9 mouse cellular contexts compared by ENCODE assay signal in the genomic region with DNA sequence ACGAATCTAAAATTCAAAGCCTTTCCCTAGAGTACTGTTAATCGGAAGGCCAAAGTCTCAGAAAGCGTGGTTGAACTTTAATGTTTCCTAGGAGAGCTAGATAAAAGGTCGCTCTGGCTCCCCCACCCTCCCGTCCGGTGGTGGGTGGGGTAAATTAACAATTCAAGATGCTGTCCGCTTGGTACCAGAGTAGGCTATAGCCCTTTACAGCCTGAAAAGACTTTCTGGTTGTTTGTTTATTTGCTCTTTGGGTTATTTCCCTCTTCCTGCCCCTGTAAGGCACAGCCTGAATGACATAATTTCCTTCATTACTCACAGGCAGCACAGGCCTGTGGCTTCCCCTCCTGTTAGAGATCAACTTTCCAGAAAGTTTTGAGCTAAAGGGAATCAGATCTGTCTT. TPM values are rescaled to one million over a fixed set of nuclear protein-coding genes. Genes with fewer than 3 reads are reported as not detected.
DNase-seq lines count a peak whose midpoint lies in the region; TF ChIP-seq lines count a peak whose summit lies in the region.
"Had no signal": no experiment of that assay in that cellular context is flagged by ENCODE, and none has a peak within 500 bp of the region (broad histone marks: within the 10 kb centered on the region; RNA-seq: fewer than 3 reads in every experiment).

No protein-coding gene starts in this region.

- H3K27me3 ChIP-seq in thymus, adult 2 months (ENCODE audit: control insufficient read depth, insufficient read depth, low read length), result no peaks in the 10 kb centered on the region
- H3K27me3 ChIP-seq: midbrain, embryonic 15.5 days had no signal

- H3K4me3 ChIP-seq in thymus, adult 2 months (ENCODE audit: control insufficient read depth, insufficient read depth, low read length), result no peak overlapping the region
- H3K4me3 ChIP-seq: midbrain, embryonic 15.5 days had no signal

- H3K27ac ChIP-seq in thymus, adult 2 months (ENCODE audit: control insufficient read depth, insufficient read depth, low read length), result 0 out of 2 replicates have a peak overlapping the region, but pooled peaks have one; percentile 15
- H3K27ac ChIP-seq: midbrain, embryonic 15.5 days had no signal

- intact Hi-C loops in heart, postnatal 14 days (cut with DNase I), result no loop called here

- no peak for DNase-seq in thymus, adult 2 months
- no peak for DNase-seq in thymus, adult 18-20 months
- peak; percentile 5 to 7 for DNase-seq in heart, postnatal 14 days
- DNase-seq in kidney, postnatal 4 days, result peak; percentile 8 to 36
- DNase-seq in adipocyte (ENCODE audit: low spot score) (no peak), MN1 (ENCODE audit: low spot score) (no peak)
- DNase-seq in gastrocnemius, postnatal 10 days, result no peak
- no peak for DNase-seq in layer of hippocampus, adult 18-20 months (ENCODE audit: low spot score in 2 of 2)

- WGBS in thymus, adult 2 months, result 81% methylated on average over 7 of the region's 7 CpGs

- TF ChIP-seq POLR2A in thymus, adult 2 months (IDR thresholded peaks at IDR 0.05; ENCODE audit: control insufficient read depth, extremely low read depth, insufficient read depth, low read length, poor library complexity), result no peak

- H3K36me3 ChIP-seq in thymus, adult 2 months (ENCODE audit: control insufficient read depth, insufficient read depth, low read length), result no peaks in the 10 kb centered on the region
- H3K36me3 ChIP-seq: midbrain, embryonic 15.5 days had no signal

- peaks cover 5% of the 10 kb centered on the region; the same call in 1 of the 2 replicates for H3K4me1 ChIP-seq in thymus, adult 2 months (replicated peaks; ENCODE audit: control insufficient read depth, insufficient read depth, low read length)
- H3K4me1 ChIP-seq: midbrain, embryonic 15.5 days had no signal

- TF ChIP-seq CTCF in thymus, adult 2 months (IDR thresholded peaks at IDR 0.05; ENCODE audit: borderline replicate concordance, control insufficient read depth, extremely low read depth, insufficient read depth, low read length, poor library complexity), result no peak

RNA-seq across cellular contexts. Expression of gene Swap70, which starts 31.6 kb away (rescaled TPM):
- polyA plus RNA-seq in thymus, adult 2 months (2012; rRNA removed), result 18.3 and 20.1 TPM in 2 replicates
- 10 to 100 TPM; 16.0 to 17.3 TPM for total RNA-seq in heart, postnatal 14 days (2021)
- total RNA-seq in gastrocnemius, postnatal 10 days (2021), result 10 to 100 TPM; 11.5 to 16.2 TPM
- 1 to 10 TPM; 8.6 to 9.7 TPM for total RNA-seq in layer of hippocampus, adult 18-20 months (2021)

Comparison
In these comparisons a context has a peak if more than half of its experiments do, and no peak if none do; other contexts are left out.
1. DNase-seq: peak in heart, postnatal 14 days (2 of 2) and kidney, postnatal 4 days (2 of 2); none in thymus, adult 2 months (single experiment), thymus, adult 18-20 months (0 of 2), adipocyte (single experiment), gastrocnemius, postnatal 10 days (single experiment), MN1 (single experiment) and layer of hippocampus, adult 18-20 months (0 of 2).